Mouse (Mus musculus) embryonic facial prominence, embryonic 15.5 days (tissue): Measurements from ENCODE around the gene 2010300C02Rik. TPM values are rescaled to one million over a fixed set of nuclear protein-coding genes. Genes with fewer than 3 reads are reported as not detected.
A peak's percentile ranks its signal among the peaks of the same experiment; 100 is the strongest.

Experiments used
- ATAC-seq: fragments of 200-750 bp; cut with Nextera tagmentation; 2 replicates; pipeline ENCODE4 v1.8.0; 2017; ENCODE audit warnings: low read depth, moderate TSS enrichment; ENCODE audit not compliant: insufficient number of reproducible peaks, low FRiP score, low TSS enrichment
- H3K27ac ChIP-seq: fragments of 300-500 bp; sonication (generic); replicated peaks from 2 replicates; pipeline ENCODE4 v1.5.1; 2015; ENCODE audit warnings: mild to moderate bottlenecking, inconsistent platforms
- H3K27me3 ChIP-seq: fragments of 300-500 bp; sonication (generic); 2 replicates; pipeline ENCODE4 v1.6.1; 2015; ENCODE audit warnings: inconsistent platforms
- H3K36me3 ChIP-seq: fragments of 300-500 bp; sonication (generic); 2 replicates; pipeline ENCODE4 v1.6.1; 2015; ENCODE audit warnings: mild to moderate bottlenecking, inconsistent platforms
- H3K4me1 ChIP-seq: fragments of 300-500 bp; sonication (generic); 2 replicates; pipeline ENCODE4 v1.6.1; 2015; ENCODE audit warnings: inconsistent platforms
- H3K4me2 ChIP-seq: fragments of 300-500 bp; sonication (generic); replicated peaks from 2 replicates; pipeline ENCODE4 v1.6.1; 2015; ENCODE audit warnings: mild to moderate bottlenecking, inconsistent platforms
- H3K4me3 ChIP-seq: fragments of 300-500 bp; sonication (generic); replicated peaks from 2 replicates; pipeline ENCODE4 v1.5.1; 2015; ENCODE audit warnings: mild to moderate bottlenecking, inconsistent platforms
- H3K9ac ChIP-seq: fragments of 300-500 bp; sonication (generic); 2 replicates; pipeline ENCODE4 v1.6.1; 2015; ENCODE audit warnings: inconsistent platforms
- H3K9me3 ChIP-seq: fragments of 300-500 bp; sonication (generic); replicated peaks from 2 replicates; pipeline ENCODE4 v1.6.1; 2016; ENCODE audit warnings: inconsistent platforms
- WGBS: fragments of 180-500 bp; shearing (Covaris S2); methylation state at CpG from one replicate; pipeline ENCODE4 v1.1.7; 2015; 5-methylcytosine and 5-hydroxymethylcytosine counted together
- polyA plus RNA-seq: library from polyadenylated mRNA; unstranded; fragments of >200 nt; fragmentation: Nextera tagmentation; extraction: Ambion mirVana; gene quantifications from 2 replicates; pipeline ENCODE4 v1.2.1, GENCODE M21; 2015

The 2010300C02Rik gene
- polyA plus RNA-seq, 1 experiment from 2014 or later = 11.5 TPM

GRCm38 (mm10) chr1:37709736-37710135, 10.1 kb downstream of the 2010300C02Rik start:
- WGBS = 78% methylated on average over 8 of the region's 8 CpGs
- no peaks in the 10 kb centered on the region for H3K36me3 ChIP-seq
- no peaks in the 10 kb centered on the region for H3K27me3 ChIP-seq
- no peak overlapping the region for H3K4me3 ChIP-seq
- no peak overlapping the region for H3K4me2 ChIP-seq
- no peak overlapping the region for H3K27ac ChIP-seq
- H3K9me3 ChIP-seq = no peaks in the 10 kb centered on the region
- no peak overlapping the region for H3K9ac ChIP-seq
- no peak for ATAC-seq
- H3K4me1 ChIP-seq = no peaks in the 10 kb centered on the region

GRCm38 (mm10) chr1:37708270-37708955, 11.5 kb downstream of the 2010300C02Rik start:
- Histone ChIP-seq H3K9ac (no peak overlapping the region), H3K36me3 (no peaks in the 10 kb centered on the region), H3K4me1 (no peaks in the 10 kb centered on the region), H3K27me3 (no peaks in the 10 kb centered on the region), H3K4me3 (no peak overlapping the region), H3K9me3 (no peaks in the 10 kb centered on the region), H3K27ac (no peak overlapping the region), H3K4me2 (no peak overlapping the region)
- WGBS = 91% methylated on average over 6 of the region's 6 CpGs
- ATAC-seq = no peak

- no peaks in the 10 kb centered on the region for H3K36me3 ChIP-seq
- ATAC-seq = no peak; the same call in 1 of the 2 replicates
- no peak overlapping the region for H3K9ac ChIP-seq
- no peak overlapping the region for H3K27ac ChIP-seq
- H3K4me3 ChIP-seq = no peak overlapping the region
- 53% methylated on average over 4 of the region's 4 CpGs for WGBS
- no peaks in the 10 kb centered on the region for H3K9me3 ChIP-seq
- H3K27me3 ChIP-seq = no peaks in the 10 kb centered on the region
- H3K4me1 ChIP-seq = no peaks in the 10 kb centered on the region; the same call in 1 of the 2 replicates
- H3K4me2 ChIP-seq = no peak overlapping the region
Measured at GRCm38 (mm10) chr1:37702326-37702725, 17.6 kb downstream of the 2010300C02Rik start.

GRCm38 (mm10) chr1:37698852-37699439, 20.9 kb downstream of the 2010300C02Rik start:
- WGBS = 47% methylated on average over 5 of the region's 5 CpGs
- no peak for ATAC-seq
- H3K4me2 ChIP-seq = no peak overlapping the region
- H3K4me3 ChIP-seq = no peak overlapping the region
- peaks cover 4% of the 10 kb centered on the region for H3K4me1 ChIP-seq
- no peaks in the 10 kb centered on the region for H3K27me3 ChIP-seq
- H3K9me3 ChIP-seq = no peaks in the 10 kb centered on the region
- H3K27ac ChIP-seq = no peak overlapping the region
- H3K36me3 ChIP-seq = no peaks in the 10 kb centered on the region
- H3K9ac ChIP-seq = no peak overlapping the region

GRCm38 (mm10) chr1:37698186-37698839, 21.6 kb downstream of the 2010300C02Rik start:
- 64% methylated on average over 8 of the region's 8 CpGs for WGBS
- Histone ChIP-seq H3K36me3 (no peaks in the 10 kb centered on the region), H3K27ac (no peak overlapping the region), H3K4me3 (no peak overlapping the region), H3K27me3 (no peaks in the 10 kb centered on the region), H3K9ac (no peak overlapping the region), H3K4me2 (no peak overlapping the region), H3K9me3 (no peaks in the 10 kb centered on the region), H3K4me1 (peaks cover 4% of the 10 kb centered on the region)
- no peak; the same call in 1 of the 2 replicates for ATAC-seq

GRCm38 (mm10) chr1:37696918-37697317, 23.0 kb downstream of the 2010300C02Rik start:
- WGBS = 41% methylated on average over 3 of the region's 3 CpGs
- ATAC-seq = peak; percentile 43; the same call in 1 of the 2 replicates
- Histone ChIP-seq H3K4me2 (no peak overlapping the region), H3K27ac (no peak overlapping the region), H3K27me3 (no peaks in the 10 kb centered on the region), H3K4me1 (peaks cover 4% of the 10 kb centered on the region), H3K36me3 (no peaks in the 10 kb centered on the region), H3K9ac (no peak overlapping the region), H3K9me3 (no peaks in the 10 kb centered on the region), H3K4me3 (no peak overlapping the region)

GRCm38 (mm10) chr1:37695732-37696131, 24.2 kb downstream of the 2010300C02Rik start:
- H3K36me3 ChIP-seq = no peaks in the 10 kb centered on the region
- 92% methylated on average over 9 of the region's 9 CpGs for WGBS
- peaks cover 4% of the 10 kb centered on the region for H3K4me1 ChIP-seq
- no peaks in the 10 kb centered on the region for H3K27me3 ChIP-seq
- H3K9ac ChIP-seq = no peak overlapping the region
- H3K27ac ChIP-seq = no peak overlapping the region
- H3K4me3 ChIP-seq = no peak overlapping the region
- no peak for ATAC-seq
- H3K4me2 ChIP-seq = no peak overlapping the region
- no peaks in the 10 kb centered on the region for H3K9me3 ChIP-seq

- no peak for ATAC-seq
- no peak overlapping the region for H3K27ac ChIP-seq
- no peaks in the 10 kb centered on the region for H3K27me3 ChIP-seq
- H3K9ac ChIP-seq = no peak overlapping the region
- no peak overlapping the region for H3K4me2 ChIP-seq
- peaks cover 4% of the 10 kb centered on the region for H3K4me1 ChIP-seq
- H3K4me3 ChIP-seq = no peak overlapping the region
- 18% methylated on average over 8 of the region's 8 CpGs for WGBS
- H3K9me3 ChIP-seq = no peaks in the 10 kb centered on the region
- no peaks in the 10 kb centered on the region for H3K36me3 ChIP-seq
Measured at GRCm38 (mm10) chr1:37694417-37694816, 25.5 kb downstream of the 2010300C02Rik start.

- Histone ChIP-seq H3K27me3 (no peaks in the 10 kb centered on the region), H3K9me3 (no peaks in the 10 kb centered on the region), H3K9ac (no peak overlapping the region), H3K4me1 (no peaks in the 10 kb centered on the region), H3K27ac (no peak overlapping the region), H3K4me2 (no peak overlapping the region), H3K36me3 (no peaks in the 10 kb centered on the region), H3K4me3 (no peak overlapping the region)
- 42% methylated on average over 8 of the region's 8 CpGs for WGBS
- ATAC-seq = no peak
Measured at GRCm38 (mm10) chr1:37691179-37691578, 28.7 kb downstream of the 2010300C02Rik start.

- no peak for ATAC-seq
- no peaks in the 10 kb centered on the region for H3K9me3 ChIP-seq
- 79% methylated on average over 5 of the region's 5 CpGs for WGBS
Measured at GRCm38 (mm10) chr1:37690665-37691064, 29.2 kb downstream of the 2010300C02Rik start.

GRCm38 (mm10) chr1:37689730-37690129, 30.2 kb downstream of the 2010300C02Rik start:
- ATAC-seq = no peak

More at GRCm38 (mm10) chr1:37690665-37691064, 29.2 kb downstream of the 2010300C02Rik start:
- no peak overlapping the region for H3K9ac ChIP-seq
- no peak overlapping the region for H3K27ac ChIP-seq
- no peaks in the 10 kb centered on the region for H3K27me3 ChIP-seq
- no peaks in the 10 kb centered on the region for H3K4me1 ChIP-seq
- no peak overlapping the region for H3K4me3 ChIP-seq
- no peak overlapping the region for H3K4me2 ChIP-seq
- H3K36me3 ChIP-seq = no peaks in the 10 kb centered on the region

More at GRCm38 (mm10) chr1:37689730-37690129, 30.2 kb downstream of the 2010300C02Rik start:
- Histone ChIP-seq H3K9me3 (no peaks in the 10 kb centered on the region), H3K4me2 (no peak overlapping the region), H3K36me3 (no peaks in the 10 kb centered on the region), H3K9ac (no peak overlapping the region), H3K4me3 (no peak overlapping the region), H3K4me1 (no peaks in the 10 kb centered on the region), H3K27me3 (no peaks in the 10 kb centered on the region), H3K27ac (no peak overlapping the region)
- WGBS = 72% methylated on average over 6 of the region's 6 CpGs
